In genomic region chr11:29622030-29622790, GRCm38 (mm10) we compare ENCODE assay signal across 15 mouse cellular contexts.
DNase-seq lines count a peak whose midpoint lies in the region; ATAC-seq lines count a peak whose summit lies in the region.
"Had no signal": no experiment of that assay in that cellular context is flagged by ENCODE, and none has a peak within 500 bp of the region (broad histone marks: within the 10 kb centered on the region; RNA-seq: fewer than 3 reads in every experiment).

No protein-coding gene starts in this region.

- H3K4me3 ChIP-seq in forebrain, embryonic 15.5 days, result no peak overlapping the region
- H3K4me3 ChIP-seq in forebrain, embryonic 13.5 days, result no peak overlapping the region
- H3K4me3 ChIP-seq in liver, embryonic 11.5 days (ENCODE audit: low read depth, low read length), result no peak overlapping the region
- H3K4me3 ChIP-seq in hindbrain, embryonic 16.5 days (ENCODE audit: low read length), result no peak overlapping the region
- H3K4me3 ChIP-seq: embryonic facial prominence, embryonic 12.5 days; limb, embryonic 15.5 days had no signal

- no peaks in the 10 kb centered on the region for H3K4me1 ChIP-seq in forebrain, embryonic 15.5 days
- H3K4me1 ChIP-seq in forebrain, embryonic 13.5 days, result peaks cover 8% of the 10 kb centered on the region; the same call in 1 of the 2 replicates
- no peaks in the 10 kb centered on the region for H3K4me1 ChIP-seq in liver, embryonic 11.5 days (replicated peaks; ENCODE audit: control insufficient read depth, insufficient read depth, low read length)
- H3K4me1 ChIP-seq in hindbrain, embryonic 16.5 days (ENCODE audit: control insufficient read depth, insufficient read depth, low read depth, low read length), result no peaks in the 10 kb centered on the region
- H3K4me1 ChIP-seq: embryonic facial prominence, embryonic 12.5 days; limb, embryonic 15.5 days had no signal

- H3K4me2 ChIP-seq in forebrain, embryonic 15.5 days (replicated peaks), result no peak overlapping the region
- H3K4me2 ChIP-seq in forebrain, embryonic 13.5 days, result no peak overlapping the region
- H3K4me2 ChIP-seq in liver, embryonic 11.5 days, result no peak overlapping the region
- no peak overlapping the region for H3K4me2 ChIP-seq in hindbrain, embryonic 16.5 days (ENCODE audit: low read length)
- H3K4me2 ChIP-seq: embryonic facial prominence, embryonic 12.5 days; limb, embryonic 15.5 days had no signal

- H3K27ac ChIP-seq in forebrain, embryonic 15.5 days (replicated peaks), result no peak overlapping the region
- H3K27ac ChIP-seq in forebrain, embryonic 13.5 days, result no peak overlapping the region
- no peak overlapping the region for H3K27ac ChIP-seq in liver, embryonic 11.5 days (ENCODE audit: low read depth, low read length)
- no peak overlapping the region for H3K27ac ChIP-seq in hindbrain, embryonic 16.5 days (ENCODE audit: low read depth, low read length)
- H3K27ac ChIP-seq: embryonic facial prominence, embryonic 12.5 days; limb, embryonic 15.5 days had no signal

- 19% methylated on average over 5 of the region's 5 CpGs for WGBS in forebrain, embryonic 15.5 days
- WGBS in forebrain, embryonic 13.5 days, result 25% methylated on average over 5 of the region's 5 CpGs
- WGBS in liver, embryonic 11.5 days, result 79% methylated on average over 5 of the region's 5 CpGs
- WGBS in hindbrain, embryonic 16.5 days, result 57% methylated on average over 5 of the region's 5 CpGs

- ATAC-seq in forebrain, embryonic 15.5 days (replicated peaks), result peak; percentile 55; the same call in 1 of the 2 replicates
- ATAC-seq in forebrain, embryonic 13.5 days, result no peak; the same call in 1 of the 2 replicates
- no peak for ATAC-seq in liver, embryonic 11.5 days (replicated peaks; ENCODE audit: low FRiP score)
- no peak for ATAC-seq in hindbrain, embryonic 16.5 days

- H3K27me3 ChIP-seq in forebrain, embryonic 15.5 days, result no peaks in the 10 kb centered on the region
- no peaks in the 10 kb centered on the region for H3K27me3 ChIP-seq in forebrain, embryonic 13.5 days
- H3K27me3 ChIP-seq in liver, embryonic 11.5 days (replicated peaks; ENCODE audit: control insufficient read depth, insufficient read depth, low read length), result no peaks in the 10 kb centered on the region
- no peaks in the 10 kb centered on the region for H3K27me3 ChIP-seq in hindbrain, embryonic 16.5 days (replicated peaks; ENCODE audit: control insufficient read depth, insufficient read depth, low read length)
- H3K27me3 ChIP-seq: embryonic facial prominence, embryonic 12.5 days; limb, embryonic 15.5 days had no signal

- DNase-seq in right cerebral cortex, postnatal 10 days (ENCODE audit: low spot score in 2 of 2), result peak; percentile 48 to 56
- DNase-seq in right cerebral cortex, postnatal 25 days, result no peak
- peak; percentile 44 to 75 for DNase-seq in layer of hippocampus, adult 18-20 months (ENCODE audit: low spot score in 2 of 2)
- DNase-seq in telencephalon, adult 2 months (ENCODE audit: low read depth, low spot score), result peak; percentile 82
- no peak for DNase-seq in liver, embryonic 11.5 days (ENCODE audit: low spot score)
- DNase-seq: adrenal gland, postnatal 36 days; heart, adult 18-20 months; heart, postnatal 10 days; kidney, adult 9 months; lung, adult 2 months had no signal

- H3K36me3 ChIP-seq in forebrain, embryonic 15.5 days, result no peaks in the 10 kb centered on the region
- no peaks in the 10 kb centered on the region for H3K36me3 ChIP-seq in forebrain, embryonic 13.5 days (ENCODE audit: poor library complexity, severe bottlenecking)
- H3K36me3 ChIP-seq in liver, embryonic 11.5 days (ENCODE audit: control insufficient read depth, insufficient read depth, low read length), result no peaks in the 10 kb centered on the region
- H3K36me3 ChIP-seq in hindbrain, embryonic 16.5 days (ENCODE audit: control insufficient read depth, insufficient read depth, low read length), result no peaks in the 10 kb centered on the region
- H3K36me3 ChIP-seq: embryonic facial prominence, embryonic 12.5 days; limb, embryonic 15.5 days had no signal

- H3K9ac ChIP-seq in forebrain, embryonic 15.5 days (replicated peaks), result no peak overlapping the region
- no peak overlapping the region for H3K9ac ChIP-seq in forebrain, embryonic 13.5 days
- no peak overlapping the region for H3K9ac ChIP-seq in liver, embryonic 11.5 days (ENCODE audit: low read depth, low read length)
- H3K9ac ChIP-seq in hindbrain, embryonic 16.5 days (ENCODE audit: low read depth, low read length), result no peak overlapping the region
- H3K9ac ChIP-seq: embryonic facial prominence, embryonic 12.5 days; limb, embryonic 15.5 days had no signal

- no peaks in the 10 kb centered on the region for H3K9me3 ChIP-seq in forebrain, embryonic 15.5 days
- no peaks in the 10 kb centered on the region for H3K9me3 ChIP-seq in forebrain, embryonic 13.5 days (replicated peaks)
- no peaks in the 10 kb centered on the region for H3K9me3 ChIP-seq in liver, embryonic 11.5 days (ENCODE audit: control insufficient read depth, low read length)
- no peaks in the 10 kb centered on the region for H3K9me3 ChIP-seq in hindbrain, embryonic 16.5 days (ENCODE audit: control insufficient read depth, low read length)
- H3K9me3 ChIP-seq: embryonic facial prominence, embryonic 12.5 days; limb, embryonic 15.5 days had no signal

Comparison
In these comparisons a context has a peak if more than half of its experiments do, and no peak if none do; other contexts are left out.
1. DNase-seq: peak in right cerebral cortex, postnatal 10 days (2 of 2), layer of hippocampus, adult 18-20 months (2 of 2) and telencephalon, adult 2 months (single experiment); none in right cerebral cortex, postnatal 25 days (single experiment) and liver, embryonic 11.5 days (single experiment).